Mouse (Mus musculus): Measurements from ENCODE around the gene 1700109H08Rik. TPM values are rescaled to one million over a fixed set of nuclear protein-coding genes. Genes with fewer than 3 reads are reported as not detected.
"Not testable (repeated sequence)": the region's sequence is repeated elsewhere in the genome, so short reads cannot be mapped to it uniquely, and the experiment has no call there.

1700109H08Rik gene
- polyA plus RNA-seq, 1 experiment from 2014 or later: 4.9 TPM

DNA sequence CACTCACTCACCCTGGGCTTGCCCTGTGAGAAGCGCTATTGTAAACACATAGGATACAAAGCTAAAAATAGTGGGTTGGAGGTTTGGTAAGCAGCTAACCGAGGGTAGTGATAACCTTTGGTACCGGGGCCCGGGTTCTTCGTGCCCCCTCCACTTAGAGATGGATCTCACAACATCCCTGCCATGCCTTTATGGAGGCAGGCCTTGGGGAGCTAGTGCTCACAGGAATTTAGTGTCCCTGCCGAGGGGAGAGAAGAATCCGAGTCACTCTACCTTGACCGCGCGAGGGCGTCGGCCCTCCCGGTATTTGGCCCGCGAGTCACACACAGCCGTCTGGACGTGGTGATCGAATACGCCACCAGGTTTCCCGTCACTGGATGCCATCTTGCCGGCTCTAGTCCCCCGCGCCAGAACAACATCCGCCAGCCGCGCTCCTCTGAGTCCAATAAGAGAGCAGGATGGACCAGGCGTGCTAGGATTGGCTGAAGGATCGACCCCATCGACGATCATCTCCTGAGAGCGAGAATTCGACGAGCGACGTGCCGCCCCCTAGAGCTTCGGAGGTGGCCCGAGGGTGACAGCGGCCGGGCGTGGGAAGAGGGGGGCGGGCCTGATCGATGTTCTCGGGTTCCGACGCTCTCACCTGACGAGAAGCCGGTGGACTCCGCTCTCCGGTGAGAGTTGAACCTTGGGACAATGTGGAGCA lies 24.5 kb downstream of the 1700109H08Rik start, which contains the start of gene Pex1:
Pex1 (plus strand) TSS at position 374 of the 706 bp plus-strand sequence.
- Histone ChIP-seq H3K36me3 (ENCODE audit: control insufficient read depth, insufficient read depth, low read length) (no peaks in the 10 kb centered on the region), H3K27me3 (ENCODE audit: control insufficient read depth, insufficient read depth, low read length) (no peaks in the 10 kb centered on the region), H3K4me1 (replicated peaks; ENCODE audit: control insufficient read depth, insufficient read depth, low read length) (no peaks in the 10 kb centered on the region; the same call in 1 of the 2 replicates), H3K9me3 (ENCODE audit: control insufficient read depth, low read length) (no peaks in the 10 kb centered on the region), H3K4me2 (ENCODE audit: low read depth, low read length, severe bottlenecking) (peak within 1 kb of the TSS; percentile 79), H3K4me3 (ENCODE audit: low read depth, low read length) (peak within 1 kb of the TSS; percentile 78), H3K9ac (ENCODE audit: low read length) (peak within 1 kb of the TSS; percentile 68), H3K27ac (ENCODE audit: low read depth, low read length) (no peak within 1 kb of the TSS)
- WGBS: under 1% methylated on average over 50 of the region's 50 CpGs
- DNase-seq (ENCODE audit: low spot score) (peak; percentile 96), ATAC-seq (replicated peaks; ENCODE audit: low FRiP score) (peak; percentile 98)

GRCm38 (mm10) chr5:3596399-3596766 lies 25.0 kb downstream of the 1700109H08Rik start, which contains the start of gene Rbm48:
Rbm48 (minus strand) TSS chr5:3596585.
- peak within 1 kb of the TSS; percentile 68 for H3K9ac ChIP-seq (ENCODE audit: low read length)
- H3K4me3 ChIP-seq (ENCODE audit: low read depth, low read length): peak within 1 kb of the TSS; percentile 78
- H3K27me3 ChIP-seq (ENCODE audit: control insufficient read depth, insufficient read depth, low read length): no peaks in the 10 kb centered on the region
- peak; percentile 87 for ATAC-seq (replicated peaks; ENCODE audit: low FRiP score)
- no peak within 1 kb of the TSS for H3K27ac ChIP-seq (ENCODE audit: low read depth, low read length)
- WGBS: under 1% methylated on average over 31 of the region's 31 CpGs
- no peaks in the 10 kb centered on the region for H3K9me3 ChIP-seq (ENCODE audit: control insufficient read depth, low read length)
- DNase-seq (ENCODE audit: low spot score): peak; percentile 87
- H3K4me2 ChIP-seq (ENCODE audit: low read depth, low read length, severe bottlenecking): peak within 1 kb of the TSS; percentile 79
- H3K36me3 ChIP-seq (ENCODE audit: control insufficient read depth, insufficient read depth, low read length): no peaks in the 10 kb centered on the region
- no peaks in the 10 kb centered on the region; the same call in 1 of the 2 replicates for H3K4me1 ChIP-seq (replicated peaks; ENCODE audit: control insufficient read depth, insufficient read depth, low read length)

GRCm38 (mm10) chr5:3597171-3597570 lies 25.8 kb downstream of the 1700109H08Rik start:
- Histone ChIP-seq H3K4me3 (ENCODE audit: low read depth, low read length) (peak overlapping the region; percentile 78), H3K27ac (ENCODE audit: low read depth, low read length) (no peak overlapping the region), H3K27me3 (ENCODE audit: control insufficient read depth, insufficient read depth, low read length) (no peaks in the 10 kb centered on the region), H3K36me3 (ENCODE audit: control insufficient read depth, insufficient read depth, low read length) (no peaks in the 10 kb centered on the region), H3K9ac (ENCODE audit: low read length) (peak overlapping the region; percentile 68; the same call in 1 of the 2 replicates), H3K4me2 (ENCODE audit: low read depth, low read length, severe bottlenecking) (peak overlapping the region; percentile 79), H3K4me1 (replicated peaks; ENCODE audit: control insufficient read depth, insufficient read depth, low read length) (no peaks in the 10 kb centered on the region; the same call in 1 of the 2 replicates), H3K9me3 (ENCODE audit: control insufficient read depth, low read length) (no peaks in the 10 kb centered on the region)
- DNase-seq (ENCODE audit: low spot score) (no peak), ATAC-seq (replicated peaks; ENCODE audit: low FRiP score) (no peak)

- DNase-seq (ENCODE audit: low spot score) (no peak), ATAC-seq (replicated peaks; ENCODE audit: low FRiP score) (no peak)
- no peak overlapping the region for H3K9ac ChIP-seq (ENCODE audit: low read length)
- H3K4me3 ChIP-seq (ENCODE audit: low read depth, low read length): no peak overlapping the region
- no peaks in the 10 kb centered on the region; the same call in 1 of the 2 replicates for H3K4me1 ChIP-seq (replicated peaks; ENCODE audit: control insufficient read depth, insufficient read depth, low read length)
- no peaks in the 10 kb centered on the region for H3K9me3 ChIP-seq (ENCODE audit: control insufficient read depth, low read length)
- no peaks in the 10 kb centered on the region for H3K27me3 ChIP-seq (ENCODE audit: control insufficient read depth, insufficient read depth, low read length)
- 93% methylated on average over 5 of the region's 5 CpGs for WGBS
- no peaks in the 10 kb centered on the region for H3K36me3 ChIP-seq (ENCODE audit: control insufficient read depth, insufficient read depth, low read length)
- H3K27ac ChIP-seq (ENCODE audit: low read depth, low read length): no peak overlapping the region
- no peak overlapping the region for H3K4me2 ChIP-seq (ENCODE audit: low read depth, low read length, severe bottlenecking)
Observed at GRCm38 (mm10) chr5:3598766-3599165, 27.4 kb downstream of the 1700109H08Rik start.

- no peaks in the 10 kb centered on the region for H3K36me3 ChIP-seq (ENCODE audit: control insufficient read depth, insufficient read depth, low read length)
- H3K27ac ChIP-seq (ENCODE audit: low read depth, low read length): no peak overlapping the region
- no peak overlapping the region for H3K4me3 ChIP-seq (ENCODE audit: low read depth, low read length)
- no peak overlapping the region for H3K4me2 ChIP-seq (ENCODE audit: low read depth, low read length, severe bottlenecking)
- WGBS: 83% methylated on average over 1 of the region's 1 CpGs
- DNase-seq (ENCODE audit: low spot score): no peak
- no peak for ATAC-seq (replicated peaks; ENCODE audit: low FRiP score)
- no peaks in the 10 kb centered on the region for H3K9me3 ChIP-seq (ENCODE audit: control insufficient read depth, low read length)
- no peaks in the 10 kb centered on the region; the same call in 1 of the 2 replicates for H3K4me1 ChIP-seq (replicated peaks; ENCODE audit: control insufficient read depth, insufficient read depth, low read length)
- no peaks in the 10 kb centered on the region for H3K27me3 ChIP-seq (ENCODE audit: control insufficient read depth, insufficient read depth, low read length)
- H3K9ac ChIP-seq (ENCODE audit: low read length): no peak overlapping the region
Observed at GRCm38 (mm10) chr5:3600298-3600697, 28.9 kb downstream of the 1700109H08Rik start.

DNA sequence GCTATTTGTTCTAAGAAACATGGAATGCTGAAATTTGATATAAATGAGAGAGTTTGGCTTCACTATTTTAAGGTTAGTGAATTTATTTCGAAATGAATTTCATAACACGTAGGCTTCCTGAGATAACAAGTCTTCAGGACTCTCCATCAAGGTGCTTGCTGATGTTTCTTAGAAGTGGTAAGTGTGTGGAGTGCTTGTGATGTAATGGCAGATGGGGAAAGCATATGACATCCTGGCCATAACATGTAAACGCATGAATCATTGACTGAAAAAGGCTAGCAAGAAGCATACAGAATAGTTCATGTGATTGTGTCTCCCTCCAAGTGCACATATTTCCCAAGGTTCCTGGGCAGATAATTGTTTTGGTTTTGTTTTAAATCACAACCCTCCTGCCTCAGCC lies 29.4 kb downstream of the 1700109H08Rik start:
- Histone ChIP-seq H3K4me1 (replicated peaks; ENCODE audit: control insufficient read depth, insufficient read depth, low read length) (no peaks in the 10 kb centered on the region), H3K9ac (ENCODE audit: low read length) (no peak overlapping the region), H3K36me3 (ENCODE audit: control insufficient read depth, insufficient read depth, low read length) (no peaks in the 10 kb centered on the region), H3K4me2 (ENCODE audit: low read depth, low read length, severe bottlenecking) (no peak overlapping the region), H3K27me3 (ENCODE audit: control insufficient read depth, insufficient read depth, low read length) (no peaks in the 10 kb centered on the region), H3K27ac (ENCODE audit: low read depth, low read length) (no peak overlapping the region), H3K9me3 (ENCODE audit: control insufficient read depth, low read length) (no peaks in the 10 kb centered on the region), H3K4me3 (ENCODE audit: low read depth, low read length) (no peak overlapping the region)
- WGBS: 86% methylated on average over 3 of the region's 3 CpGs
- ATAC-seq (replicated peaks; ENCODE audit: low FRiP score) (no peak), DNase-seq (ENCODE audit: low spot score) (no peak)

GRCm38 (mm10) chr5:3607114-3607513 lies 35.7 kb downstream of the 1700109H08Rik start:
- Histone ChIP-seq H3K27ac (ENCODE audit: low read depth, low read length) (no peak overlapping the region), H3K36me3 (ENCODE audit: control insufficient read depth, insufficient read depth, low read length) (no peaks in the 10 kb centered on the region; the same call in 1 of the 2 replicates), H3K4me1 (replicated peaks; ENCODE audit: control insufficient read depth, insufficient read depth, low read length) (no peaks in the 10 kb centered on the region), H3K9me3 (ENCODE audit: control insufficient read depth, low read length) (no peaks in the 10 kb centered on the region), H3K27me3 (ENCODE audit: control insufficient read depth, insufficient read depth, low read length) (no peaks in the 10 kb centered on the region), H3K4me2 (ENCODE audit: low read depth, low read length, severe bottlenecking) (no peak overlapping the region), H3K4me3 (ENCODE audit: low read depth, low read length) (no peak overlapping the region), H3K9ac (ENCODE audit: low read length) (no peak overlapping the region)
- 95% methylated on average over 9 of the region's 9 CpGs for WGBS
- ATAC-seq (replicated peaks; ENCODE audit: low FRiP score): no peak
- DNase-seq (ENCODE audit: low spot score): no peak

- H3K27me3 ChIP-seq (ENCODE audit: control insufficient read depth, insufficient read depth, low read length): no peaks in the 10 kb centered on the region
- 92% methylated on average over 7 of the region's 7 CpGs for WGBS
- H3K27ac ChIP-seq (ENCODE audit: low read depth, low read length): no peak overlapping the region
- H3K4me2 ChIP-seq (ENCODE audit: low read depth, low read length, severe bottlenecking): no peak overlapping the region
- H3K4me3 ChIP-seq (ENCODE audit: low read depth, low read length): no peak overlapping the region
- H3K36me3 ChIP-seq (ENCODE audit: control insufficient read depth, insufficient read depth, low read length): no peaks in the 10 kb centered on the region; the same call in 1 of the 2 replicates
- ATAC-seq (replicated peaks; ENCODE audit: low FRiP score) (no peak), DNase-seq (ENCODE audit: low spot score) (no peak)
- H3K9ac ChIP-seq (ENCODE audit: low read length): no peak overlapping the region
- no peaks in the 10 kb centered on the region for H3K9me3 ChIP-seq (ENCODE audit: control insufficient read depth, low read length)
- H3K4me1 ChIP-seq (replicated peaks; ENCODE audit: control insufficient read depth, insufficient read depth, low read length): no peaks in the 10 kb centered on the region
Observed at GRCm38 (mm10) chr5:3609241-3609640, 37.9 kb downstream of the 1700109H08Rik start.

GRCm38 (mm10) chr5:3611835-3612234 lies 40.5 kb downstream of the 1700109H08Rik start:
- ATAC-seq (replicated peaks; ENCODE audit: low FRiP score); H3K27me3 ChIP-seq (ENCODE audit: control insufficient read depth, insufficient read depth, low read length); H3K4me3 ChIP-seq (ENCODE audit: low read depth, low read length); H3K9ac ChIP-seq (ENCODE audit: low read length); H3K27ac ChIP-seq (ENCODE audit: low read depth, low read length); H3K4me2 ChIP-seq (ENCODE audit: low read depth, low read length, severe bottlenecking); H3K36me3 ChIP-seq (ENCODE audit: control insufficient read depth, insufficient read depth, low read length); DNase-seq (ENCODE audit: low spot score); H3K9me3 ChIP-seq (ENCODE audit: control insufficient read depth, low read length); H3K4me1 ChIP-seq (replicated peaks; ENCODE audit: control insufficient read depth, insufficient read depth, low read length): not testable (repeated sequence)
- 94% methylated on average over 2 of the region's 2 CpGs for WGBS

Data from forebrain, embryonic 11.5 days (tissue).